Mouse (Mus musculus): ENCODE measurements at regions not wholly inside any gene's neighbourhood (a gene's known extent, or its start where the extent isn't known, plus 50 kb on each side); places are given as distances from the start of the nearest gene placed in this dataset.

GRCm38 (mm10) chr9:63876023-63876422, 118.2 kb upstream of the Smad3 start:
- no peak overlapping the region for H3K4me3 ChIP-seq
- DNase-seq (ENCODE audit: low spot score in 2 of 2): no peak
- no peak overlapping the region for H3K27ac ChIP-seq
- no peak for TF ChIP-seq CTCF (conservative IDR thresholded peaks at IDR 0.05)

GRCm38 (mm10) chr9:63875193-63875592, 117.4 kb upstream of the Smad3 start:
- H3K27ac ChIP-seq: no peak overlapping the region
- no peak overlapping the region for H3K4me3 ChIP-seq
- no peak for DNase-seq (ENCODE audit: low spot score in 2 of 2)
- peak; percentile 48 for TF ChIP-seq CTCF (conservative IDR thresholded peaks at IDR 0.05)

GRCm38 (mm10) chr9:63864350-63864749, 106.6 kb upstream of the Smad3 start:
- H3K4me3 ChIP-seq: no peak overlapping the region
- TF ChIP-seq CTCF (conservative IDR thresholded peaks at IDR 0.05): no peak
- DNase-seq (ENCODE audit: low spot score in 2 of 2): no peak
- H3K27ac ChIP-seq: no peak overlapping the region

- no peak for DNase-seq (ENCODE audit: low spot score in 2 of 2)
- TF ChIP-seq CTCF (conservative IDR thresholded peaks at IDR 0.05): no peak
- Histone ChIP-seq H3K4me3 (no peak overlapping the region), H3K27ac (no peak overlapping the region)
Observed at GRCm38 (mm10) chr9:63863328-63863727, 105.5 kb upstream of the Smad3 start.

GRCm38 (mm10) chr9:63862427-63862826, 104.6 kb upstream of the Smad3 start:
- Histone ChIP-seq H3K27ac (no peak overlapping the region), H3K4me3 (no peak overlapping the region)
- DNase-seq (ENCODE audit: low spot score in 2 of 2): no peak
- TF ChIP-seq CTCF (conservative IDR thresholded peaks at IDR 0.05): peak; percentile 34

GRCm38 (mm10) chr9:63861418-63861817, 103.6 kb upstream of the Smad3 start:
- TF ChIP-seq CTCF (conservative IDR thresholded peaks at IDR 0.05): no peak
- H3K27ac ChIP-seq: no peak overlapping the region

GRCm38 (mm10) chr9:63860196-63860595, 102.4 kb upstream of the Smad3 start:
- Histone ChIP-seq H3K27ac (no peak overlapping the region), H3K4me3 (no peak overlapping the region)
- no peak for DNase-seq (ENCODE audit: low spot score in 2 of 2)
- TF ChIP-seq CTCF (conservative IDR thresholded peaks at IDR 0.05): no peak

More at GRCm38 (mm10) chr9:63861418-63861817, 103.6 kb upstream of the Smad3 start:
- DNase-seq (ENCODE audit: low spot score in 2 of 2): no peak
- no peak overlapping the region for H3K4me3 ChIP-seq

- Histone ChIP-seq H3K27ac (peak overlapping the region; percentile 40; the same call in 1 of the 2 replicates), H3K4me3 (no peak overlapping the region; the same call in 1 of the 2 replicates)
- TF ChIP-seq CTCF (conservative IDR thresholded peaks at IDR 0.05): no peak
- peak; percentile 93 to 94 for DNase-seq (ENCODE audit: low spot score in 2 of 2)
Observed at GRCm38 (mm10) chr9:63856065-63856736, 98.4 kb upstream of the Smad3 start.

- no peak for TF ChIP-seq CTCF (conservative IDR thresholded peaks at IDR 0.05)
- H3K4me3 ChIP-seq: no peak overlapping the region
- DNase-seq (ENCODE audit: low spot score in 2 of 2): peak; percentile 47 to 59
- H3K27ac ChIP-seq: no peak overlapping the region
Observed at GRCm38 (mm10) chr9:63851809-63852208, 94.0 kb upstream of the Smad3 start.

GRCm38 (mm10) chr9:63850316-63850693, 92.5 kb upstream of the Smad3 start:
- Histone ChIP-seq H3K4me3 (no peak overlapping the region), H3K27ac (no peak overlapping the region)
- no peak for DNase-seq (ENCODE audit: low spot score in 2 of 2)
- no peak for TF ChIP-seq CTCF (conservative IDR thresholded peaks at IDR 0.05)

- Histone ChIP-seq H3K27ac (no peak overlapping the region), H3K4me3 (no peak overlapping the region)
- DNase-seq (ENCODE audit: low spot score in 2 of 2): no peak
- peak; percentile 53 for TF ChIP-seq CTCF (conservative IDR thresholded peaks at IDR 0.05)
Observed at GRCm38 (mm10) chr9:63849564-63850315, 91.9 kb upstream of the Smad3 start.

- no peak overlapping the region for H3K27ac ChIP-seq
- peak; percentile 60 to 80 for DNase-seq (ENCODE audit: low spot score in 2 of 2)
- peak; percentile 97 for TF ChIP-seq CTCF (conservative IDR thresholded peaks at IDR 0.05)
Observed at GRCm38 (mm10) chr9:63843883-63844485, 86.2 kb upstream of the Smad3 start.

GRCm38 (mm10) chr9:63843431-63843830, 85.6 kb upstream of the Smad3 start:
- H3K4me3 ChIP-seq: no peak overlapping the region
- H3K27ac ChIP-seq: no peak overlapping the region
- TF ChIP-seq CTCF (conservative IDR thresholded peaks at IDR 0.05): no peak
- DNase-seq (ENCODE audit: low spot score in 2 of 2): no peak

More at GRCm38 (mm10) chr9:63843883-63844485, 86.2 kb upstream of the Smad3 start:
- H3K4me3 ChIP-seq: no peak overlapping the region
